Mouse (Mus musculus) cortical plate, adult 2 months (tissue): ENCODE results near the gene Abcg4.

Source experiments
- CTCF ChIP-seq: fragments of 200-500 bp; IDR thresholded peaks from 2 replicates; pipeline ENCODE4 v1.5.1; 2011; ENCODE audit warnings: mild to moderate bottlenecking, control low read depth, low read length; ENCODE audit not compliant: insufficient read depth; ENCODE audit errors: extremely low read depth
- POLR2A ChIP-seq: fragments of 200-500 bp; IDR thresholded peaks from 2 replicates; pipeline ENCODE4 v1.6.1; 2011; ENCODE audit warnings: mild to moderate bottlenecking, low read length, control low read depth; ENCODE audit not compliant: insufficient read depth; ENCODE audit errors: extremely low read depth

DNA sequence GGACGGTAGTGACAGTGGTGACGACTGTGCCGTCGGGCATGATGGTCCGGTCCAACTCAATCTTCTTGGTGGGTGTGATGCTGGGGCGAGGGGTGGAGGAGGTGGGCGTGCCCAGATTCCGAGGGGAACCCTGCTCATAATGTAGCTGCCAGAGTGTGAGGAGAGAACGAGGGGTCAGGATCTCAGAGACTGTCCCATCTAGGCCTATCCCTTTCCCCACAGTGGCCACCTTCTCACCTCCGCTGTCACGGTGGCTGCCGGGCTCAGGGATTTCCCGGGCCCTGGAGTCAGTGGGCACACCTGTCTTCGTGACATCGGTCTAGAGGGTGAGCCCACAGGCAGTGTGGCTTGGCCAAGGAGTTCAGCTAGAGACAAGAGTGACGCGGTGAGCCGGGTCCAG lies 26.5 kb upstream of the Abcg4 start:
- TF ChIP-seq POLR2A (no peak), CTCF (no peak)
